Mouse (Mus musculus) kidney, adult 2 months (tissue): ENCODE data around the gene Slc35f4.

ENCODE experiments used
- CTCF ChIP-seq: fragments of 200-500 bp; conservative IDR thresholded peaks from 2 replicates; pipeline ENCODE4 v1.5.1; 2011; ENCODE audit warnings: low read depth, mild to moderate bottlenecking, control low read depth, low read length, moderate library complexity, mixed read lengths; ENCODE audit not compliant: insufficient read depth, insufficient read length
- POLR2A ChIP-seq: fragments of 200-500 bp; IDR thresholded peaks from one replicate; pipeline ENCODE4 v1.6.1; 2011; ENCODE audit warnings: low read depth, low read length, control low read depth

- TF ChIP-seq POLR2A (no peak), CTCF (no peak)
These were observed 493 bp downstream of the Slc35f4 start for GRCm38 (mm10) chr14:49525176-49525930.
